Mouse (Mus musculus) cortical plate, adult 2 months (tissue): ENCODE data around the gene Gpatch2l. TPM values are rescaled to one million over a fixed set of nuclear protein-coding genes. Genes with fewer than 3 reads are reported as not detected.

Experiments
- H3K27ac ChIP-seq: fragments of 200-500 bp; 2 replicates; pipeline ENCODE4 v1.5.1; 2012; ENCODE audit warnings: low read length, control low read depth, inconsistent platforms; ENCODE audit not compliant: insufficient read depth
- H3K4me1 ChIP-seq: fragments of 200-500 bp; 2 replicates; pipeline ENCODE4 v1.6.1; 2011; ENCODE audit warnings: low read length; ENCODE audit not compliant: control insufficient read depth, insufficient read depth
- H3K4me3 ChIP-seq: fragments of 200-500 bp; 2 replicates; pipeline ENCODE4 v1.5.1; 2011; ENCODE audit warnings: mild to moderate bottlenecking, low read length, control low read depth; ENCODE audit not compliant: insufficient read depth
- CTCF ChIP-seq: fragments of 200-500 bp; IDR thresholded peaks from 2 replicates; pipeline ENCODE4 v1.5.1; 2011; ENCODE audit warnings: mild to moderate bottlenecking, control low read depth, low read length; ENCODE audit not compliant: insufficient read depth; ENCODE audit errors: extremely low read depth
- POLR2A ChIP-seq: fragments of 200-500 bp; IDR thresholded peaks from 2 replicates; pipeline ENCODE4 v1.6.1; 2011; ENCODE audit warnings: mild to moderate bottlenecking, low read length, control low read depth; ENCODE audit not compliant: insufficient read depth; ENCODE audit errors: extremely low read depth
- polyA plus RNA-seq: library from polyadenylated mRNA; depleted of rRNA; stranded (reverse); fragments of >200 nt; gene quantifications from 2 replicates; pipeline ENCODE4 v1.2.3, GENCODE M21; 2012; rRNA removed

Gene Gpatch2l
- polyA plus RNA-seq, 1 experiment, result 21.2 TPM

DNA sequence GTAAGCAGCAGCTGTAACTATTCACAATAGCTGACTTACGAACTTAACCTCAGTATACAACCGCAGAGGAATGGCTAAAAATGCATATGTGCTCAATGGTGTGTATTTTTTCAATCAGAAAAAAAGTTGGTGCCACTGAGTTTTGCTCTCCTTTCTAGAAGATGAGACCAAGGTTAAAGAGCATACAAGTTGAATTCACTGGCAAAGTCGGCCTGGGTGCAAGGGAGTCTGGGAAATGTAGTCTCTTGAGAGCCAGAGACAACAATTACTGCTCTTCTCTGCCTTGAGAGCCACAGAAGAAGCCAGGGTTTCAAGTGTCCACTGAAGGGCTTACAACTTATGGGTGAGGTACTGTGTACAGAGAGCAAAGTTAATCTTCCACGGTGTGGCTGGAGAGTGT is 88.2 kb downstream of the Gpatch2l start:
- peaks cover 2% of the 10 kb centered on the region; the same call in 1 of the 2 replicates for H3K4me1 ChIP-seq
- TF ChIP-seq CTCF (no peak), POLR2A (no peak)
- no peak overlapping the region for H3K27ac ChIP-seq
- H3K4me3 ChIP-seq, result no peak overlapping the region

DNA sequence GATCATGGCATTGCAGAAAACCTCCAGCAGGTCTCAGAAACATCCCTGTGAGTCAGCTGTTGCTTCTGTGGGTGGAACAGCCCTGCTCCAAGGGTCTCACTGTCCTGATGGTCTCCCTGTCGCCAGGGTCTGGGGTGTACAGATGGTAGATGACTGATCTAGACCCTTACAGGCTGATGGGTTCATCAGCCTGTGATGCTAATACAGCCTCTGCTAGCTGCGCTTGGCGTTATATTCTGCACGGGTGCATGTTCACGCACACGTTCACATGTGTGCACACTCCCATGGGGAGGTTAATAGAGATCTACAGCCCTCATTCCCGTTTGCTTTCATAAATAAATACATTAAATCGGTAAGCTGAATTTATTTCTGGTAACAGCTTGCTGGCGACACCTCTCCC is 89.0 kb downstream of the Gpatch2l start:
- H3K27ac ChIP-seq, result no peak overlapping the region
- H3K4me3 ChIP-seq, result no peak overlapping the region
- TF ChIP-seq CTCF (no peak), POLR2A (no peak)
- peaks cover 2% of the 10 kb centered on the region; the same call in 1 of the 2 replicates for H3K4me1 ChIP-seq

DNA sequence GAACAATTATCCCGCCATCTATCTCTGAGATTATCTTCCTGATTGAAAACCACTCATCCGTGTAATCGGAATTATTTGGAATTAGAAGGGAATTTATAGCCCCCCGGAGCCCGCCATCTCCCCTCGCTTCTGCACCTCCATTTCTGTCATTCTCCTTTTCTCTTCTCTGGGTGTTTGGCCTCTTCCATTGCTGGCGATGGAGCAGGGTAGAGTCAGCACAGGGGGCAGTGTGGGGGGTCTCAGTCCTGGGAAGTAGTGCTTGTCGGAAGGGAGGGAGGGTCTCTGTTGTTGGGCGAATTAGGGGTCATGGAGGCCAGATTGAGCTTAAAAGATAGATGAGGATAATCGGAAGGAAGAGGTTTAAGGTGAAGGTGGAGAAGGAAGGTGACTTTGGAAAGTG is 89.6 kb downstream of the Gpatch2l start:
- H3K27ac ChIP-seq, result no peak overlapping the region
- TF ChIP-seq CTCF (no peak), POLR2A (no peak)
- H3K4me3 ChIP-seq, result no peak overlapping the region
- H3K4me1 ChIP-seq, result peaks cover 2% of the 10 kb centered on the region; the same call in 1 of the 2 replicates

DNA sequence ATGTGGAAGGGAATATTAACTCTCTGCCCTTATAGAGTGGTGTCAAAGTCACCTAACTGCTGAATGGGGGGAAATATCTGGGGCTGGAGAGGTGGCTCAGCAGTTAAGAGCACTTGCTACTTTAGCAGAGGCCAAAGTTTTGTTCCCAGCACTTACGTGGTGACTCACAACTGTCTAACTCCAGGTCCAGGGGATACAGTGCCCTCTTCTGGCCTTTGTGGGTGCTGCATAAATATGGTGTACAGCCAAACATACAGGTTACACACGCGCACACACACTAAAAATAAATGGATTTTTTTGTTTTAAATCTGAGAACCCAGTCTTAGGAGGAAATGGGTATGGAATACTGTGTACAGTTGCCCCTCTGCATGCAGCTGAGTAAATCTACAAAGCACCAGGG is 94.6 kb downstream of the Gpatch2l start:
- no peak overlapping the region for H3K4me3 ChIP-seq
- H3K27ac ChIP-seq, result no peak overlapping the region
- H3K4me1 ChIP-seq, result no peaks in the 10 kb centered on the region
- TF ChIP-seq POLR2A, result no peak
- TF ChIP-seq CTCF, result no peak

DNA sequence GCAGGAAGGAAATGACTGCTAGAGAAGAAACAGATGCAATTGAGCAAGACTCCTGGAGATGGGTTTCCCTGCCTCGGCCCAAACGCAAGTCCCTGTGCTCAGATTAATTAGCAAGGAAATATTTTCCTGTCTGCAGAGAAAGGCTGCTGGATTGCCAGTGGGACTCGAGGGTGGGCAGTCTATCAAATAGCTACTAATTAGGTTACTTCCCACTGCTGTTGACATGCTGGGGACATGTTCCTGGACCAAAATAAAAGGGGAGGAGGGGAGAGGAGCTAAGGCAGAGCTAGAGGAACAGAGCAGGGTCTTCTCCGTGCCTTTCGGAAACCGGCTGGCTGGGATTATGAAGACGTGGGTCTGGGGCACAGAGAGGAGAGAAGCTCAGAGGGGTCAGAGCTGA is 95.2 kb downstream of the Gpatch2l start:
- H3K4me3 ChIP-seq, result no peak overlapping the region
- H3K4me1 ChIP-seq, result no peaks in the 10 kb centered on the region
- no peak overlapping the region for H3K27ac ChIP-seq
- no peak for TF ChIP-seq POLR2A
- TF ChIP-seq CTCF, result no peak

Other genes starting within 250 kb of the Gpatch2l start
- gene Tgfb3, start 162.8 kb upstream of the Gpatch2l start, polyA plus RNA-seq, result 10.0 and 10.5 TPM in 2 replicates
- 22.1 and 26.2 TPM in 2 replicates for gene Ift43, start 159.3 kb upstream of the Gpatch2l start, polyA plus RNA-seq
- 1.2 and 1.3 TPM in 2 replicates for gene Esrrb, start 119.3 kb downstream of the Gpatch2l start, polyA plus RNA-seq